Mouse (Mus musculus): ENCODE measurements around the gene Tmprss7.

Gene Tmprss7

DNA sequence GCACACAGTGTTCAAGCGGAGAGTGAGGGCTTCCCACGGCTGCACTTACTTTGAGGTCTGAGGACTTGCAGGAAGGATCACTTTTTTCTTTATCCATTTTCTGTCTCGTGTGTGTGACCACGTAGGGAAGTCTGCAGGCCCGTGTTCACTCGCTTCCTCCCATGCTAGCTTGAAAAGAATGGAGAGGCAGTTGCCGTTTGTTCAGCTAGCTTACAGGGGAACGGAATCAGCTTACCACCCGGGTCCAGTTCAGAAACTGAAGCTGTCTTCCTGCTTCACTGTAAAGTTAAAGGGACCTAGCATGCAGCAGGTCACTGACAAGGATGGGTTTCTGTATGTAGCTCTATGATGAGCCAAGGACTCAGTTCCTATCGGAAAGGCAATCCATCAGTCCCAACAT lies at the start of gene Tmprss7:
TSS of gene Tmprss7 (minus strand) at position 101 of the 400 bp plus-strand sequence.
- no peak for DNase-seq (ENCODE audit: low spot score)

DNA sequence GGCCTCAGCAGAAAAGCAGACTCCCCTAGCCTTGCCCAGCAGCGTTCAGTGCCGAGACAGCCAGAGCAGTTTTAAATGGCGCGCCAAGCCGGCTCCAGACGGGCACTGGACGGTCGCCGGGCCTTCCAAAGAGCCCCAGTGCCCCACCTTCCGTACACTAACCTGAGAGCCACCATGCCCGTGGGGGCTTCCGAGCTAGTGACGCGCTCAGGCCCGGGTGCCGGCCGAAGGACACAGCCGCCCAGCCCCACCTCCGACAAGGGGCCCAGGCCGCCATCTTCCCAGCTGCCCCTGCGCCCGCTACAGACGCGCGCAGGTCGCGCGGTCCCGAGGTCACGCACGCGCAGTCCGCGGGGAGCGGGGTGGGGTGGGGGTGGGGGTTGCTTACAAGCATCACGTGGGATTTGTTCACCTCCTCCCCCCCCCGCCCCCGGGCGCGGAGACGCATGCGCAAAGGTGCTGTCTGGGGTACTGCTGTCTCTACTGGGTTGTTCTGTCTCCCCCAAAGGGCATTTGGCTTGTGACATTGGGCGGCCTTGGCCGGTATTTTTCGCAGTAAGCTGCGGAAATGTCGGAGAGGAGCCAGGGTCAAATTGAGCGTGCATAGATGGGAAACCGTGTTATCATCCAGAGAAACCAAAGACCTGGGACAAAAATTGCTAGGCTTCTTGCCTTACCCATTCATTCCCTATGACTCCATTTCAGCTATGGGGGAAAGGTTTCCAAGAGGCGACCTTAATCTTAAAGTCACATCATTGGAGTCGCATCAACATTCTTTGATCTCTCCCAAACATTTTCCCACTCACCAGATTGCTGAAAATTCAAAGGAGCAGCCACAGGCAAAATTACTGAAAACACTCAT lies 49.4 kb upstream of the Tmprss7 start, which contains the start of gene Abhd10:
TSS of gene Abhd10 (minus strand) at position 341 of the 862 bp plus-strand sequence.
- peak; percentile 85 for DNase-seq (ENCODE audit: low spot score)

DNA sequence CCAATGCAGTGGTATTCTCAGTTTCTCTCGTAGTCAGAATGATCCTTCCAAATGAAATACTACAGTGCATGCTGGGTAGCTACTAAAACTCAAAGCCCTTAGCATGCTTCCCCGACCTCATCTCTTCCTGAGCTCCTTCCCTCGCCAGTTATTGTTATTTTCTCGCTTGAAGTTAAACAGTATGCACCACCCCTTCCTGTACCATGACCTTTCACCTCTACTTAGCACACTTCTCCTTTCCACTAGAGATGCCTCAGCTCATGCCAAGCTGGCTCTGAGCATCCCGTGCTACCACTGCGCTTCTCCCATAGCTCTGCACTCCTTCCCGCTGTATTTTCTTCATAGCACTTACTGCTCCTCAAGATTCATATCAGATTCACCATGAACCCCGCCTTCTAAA lies 44.4 kb upstream of the Tmprss7 start:
- DNase-seq (ENCODE audit: low spot score): no peak

DNA sequence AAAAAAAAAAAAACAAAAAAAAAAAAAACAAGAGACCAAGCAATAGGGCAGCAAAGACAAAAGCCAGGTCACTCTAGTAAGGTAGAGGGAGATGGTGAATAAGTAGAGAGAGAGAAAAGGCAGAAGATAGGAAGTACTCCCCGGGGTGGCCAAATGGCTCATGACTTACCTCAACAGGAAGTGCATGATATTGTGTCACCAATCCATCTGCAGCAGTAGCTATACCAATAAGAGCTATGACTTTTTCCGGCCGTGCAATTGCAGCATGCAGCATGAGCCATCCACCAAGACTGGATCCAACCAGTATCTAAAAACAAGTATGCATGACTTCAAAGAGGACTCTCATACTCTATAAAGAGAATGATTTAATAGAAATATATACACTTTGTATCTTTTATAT lies 43.3 kb upstream of the Tmprss7 start:
- no peak for DNase-seq (ENCODE audit: low spot score)

DNA sequence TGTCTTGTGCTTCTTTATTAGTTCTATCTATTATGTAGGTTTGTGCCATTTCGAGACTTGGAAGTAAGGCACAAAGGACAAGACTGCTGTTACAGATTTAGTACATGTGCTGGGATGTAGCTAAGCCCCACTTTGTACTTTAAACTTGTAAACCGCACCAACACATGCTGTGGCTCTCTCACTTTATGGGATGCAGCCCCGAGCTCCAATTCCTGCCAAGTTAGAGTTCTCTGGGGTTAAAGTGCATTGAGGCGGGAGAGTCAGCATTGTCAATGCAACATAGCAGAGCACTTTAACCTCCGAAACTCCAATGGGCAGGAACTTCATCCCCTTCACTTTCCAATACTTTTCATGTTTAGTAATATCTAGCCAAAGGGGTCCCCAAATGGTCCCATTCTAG lies 35.7 kb upstream of the Tmprss7 start:
- no peak for DNase-seq (ENCODE audit: low spot score)

DNA sequence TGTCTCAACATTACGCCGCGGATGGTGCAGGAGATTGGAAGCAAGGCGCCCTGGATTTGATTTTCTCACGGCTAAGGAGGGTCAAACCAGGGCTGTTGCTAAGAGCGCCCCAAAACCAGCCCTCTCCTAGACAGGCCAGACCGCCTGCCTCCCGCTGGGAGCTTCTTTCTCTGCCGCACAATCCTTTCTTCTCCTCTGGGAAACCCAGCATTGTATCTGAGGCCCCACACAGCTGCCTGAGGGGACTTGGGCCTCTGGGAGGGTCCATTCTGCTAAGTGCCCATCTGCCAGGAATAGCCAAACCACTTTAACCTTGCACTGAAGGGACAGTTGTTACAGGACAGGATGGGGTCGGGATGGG lies 31.3 kb upstream of the Tmprss7 start:
- peak; percentile 65 for DNase-seq (ENCODE audit: low spot score)

DNA sequence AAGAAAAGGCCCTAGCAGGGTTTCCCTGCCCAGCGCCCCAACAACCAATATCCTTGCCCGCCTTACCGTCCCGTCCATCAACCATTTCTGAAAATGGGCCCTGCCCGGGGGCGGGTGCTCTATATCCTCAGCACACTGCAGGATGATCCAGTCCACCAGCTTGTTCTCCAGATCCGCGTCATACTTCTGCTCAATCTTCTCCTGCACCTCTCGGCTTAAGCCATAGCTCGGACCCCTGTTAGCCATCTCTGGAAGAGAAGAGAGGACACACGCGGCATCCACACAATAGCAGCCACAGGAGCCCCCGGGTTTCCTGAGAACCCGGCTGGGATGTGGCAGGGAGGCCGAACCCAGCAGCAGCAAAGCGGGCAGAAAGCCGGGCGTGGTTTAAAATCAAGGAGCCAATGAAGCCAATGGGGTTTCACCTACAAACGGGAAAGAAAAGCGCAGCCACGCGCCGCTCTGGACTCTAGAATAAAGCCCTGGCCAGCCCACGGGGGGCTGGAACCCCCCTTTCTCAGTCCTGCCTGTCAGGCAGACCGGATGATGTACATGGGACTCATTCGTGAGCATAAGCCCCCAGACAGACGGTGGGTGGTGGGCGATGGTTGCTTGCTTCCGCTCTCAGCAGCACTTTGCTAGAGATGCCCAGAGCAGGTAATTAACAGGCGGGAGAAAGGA lies 30.7 kb upstream of the Tmprss7 start, which contains the start of gene Tagln3:
TSS of gene Tagln3 (minus strand) at position 548 of the 681 bp plus-strand sequence.
- DNase-seq (ENCODE audit: low spot score): peak; percentile 60

DNA sequence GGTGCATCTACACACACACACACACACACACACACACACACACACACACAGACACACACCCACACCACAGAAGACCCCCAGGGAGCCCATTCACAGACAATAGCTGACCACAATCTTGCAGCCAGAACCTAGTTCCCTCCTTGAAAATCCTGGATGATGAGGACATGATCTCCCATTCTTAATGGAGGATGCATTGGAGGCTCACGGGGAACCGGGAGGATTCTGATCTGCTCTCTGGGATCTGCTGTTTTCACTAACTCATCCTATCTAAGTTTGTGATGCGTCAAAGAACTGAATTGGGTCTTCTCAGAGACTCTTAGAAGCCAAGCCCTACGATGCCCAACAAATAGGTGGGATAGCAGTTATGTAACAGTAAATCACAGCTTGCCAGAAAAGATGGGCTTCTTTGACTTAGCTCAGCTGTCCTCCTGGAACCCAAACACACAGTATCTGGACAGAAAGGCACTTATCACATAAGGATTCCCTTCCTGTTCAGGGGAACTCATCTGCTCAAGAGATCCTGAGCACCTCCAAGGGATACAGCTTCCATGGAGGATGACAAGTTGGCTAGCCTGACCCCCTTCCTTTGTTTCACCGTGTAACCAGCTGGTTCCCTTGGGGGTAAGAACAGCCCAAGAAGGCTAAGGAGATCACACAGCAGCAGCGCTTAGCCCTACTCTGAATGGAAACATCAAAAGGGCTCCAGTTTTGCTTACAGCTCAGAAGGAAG lies 29.9 kb upstream of the Tmprss7 start:
- DNase-seq (ENCODE audit: low spot score): peak; percentile 15

DNA sequence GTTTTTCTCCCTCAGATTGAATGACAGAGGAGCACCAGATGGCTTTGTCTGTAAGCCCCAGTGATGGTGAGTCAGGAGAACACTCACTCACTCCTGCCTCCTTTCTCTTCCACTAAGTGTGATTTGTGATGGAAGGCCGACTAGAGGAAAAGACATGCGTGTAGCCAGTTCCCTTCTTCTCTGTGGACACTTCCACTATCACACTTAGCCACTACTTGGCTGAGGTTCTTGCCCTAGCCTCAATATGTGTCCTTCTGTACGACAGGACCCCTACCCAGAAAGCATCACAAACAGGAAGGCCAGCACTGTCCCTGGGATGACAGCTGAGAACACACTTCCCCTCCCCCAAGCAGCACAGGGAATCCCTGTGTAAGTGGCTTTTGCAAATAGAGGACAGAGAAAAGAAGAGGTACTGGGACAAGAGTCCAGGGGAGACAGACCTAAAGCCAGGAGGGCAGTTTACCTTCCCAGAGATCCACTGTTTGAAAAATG lies 29.0 kb upstream of the Tmprss7 start:
- DNase-seq (ENCODE audit: low spot score): peak; percentile 12

DNA sequence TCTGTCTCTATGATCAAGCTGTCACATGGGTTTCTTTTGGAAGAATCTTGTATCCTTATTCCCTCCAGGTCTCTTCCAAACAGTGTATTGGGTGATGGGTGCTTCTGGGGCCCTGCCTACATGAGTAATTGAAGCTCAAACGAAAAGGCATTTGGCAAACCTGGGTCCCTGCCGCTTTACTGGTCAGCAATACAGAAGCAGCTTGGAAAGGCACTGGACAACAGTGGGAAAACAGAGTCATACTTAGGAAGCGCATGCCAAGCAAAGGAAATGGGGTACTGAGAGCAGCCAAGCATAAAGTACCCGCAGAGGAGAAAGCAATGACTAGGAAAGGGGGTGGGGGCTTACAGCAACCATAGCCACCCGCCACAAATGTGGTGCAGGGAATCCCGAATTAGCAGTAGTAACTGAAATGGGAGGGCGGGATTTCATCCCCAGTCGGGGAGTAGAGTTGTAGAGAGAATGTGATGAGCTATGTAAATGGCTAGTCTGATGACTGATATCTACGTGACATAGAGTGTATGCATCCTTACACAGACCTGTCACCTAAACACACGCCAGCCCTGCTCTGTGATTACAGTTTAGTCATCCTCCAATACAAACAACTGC lies 26.7 kb upstream of the Tmprss7 start:
- DNase-seq (ENCODE audit: low spot score): no peak

DNA sequence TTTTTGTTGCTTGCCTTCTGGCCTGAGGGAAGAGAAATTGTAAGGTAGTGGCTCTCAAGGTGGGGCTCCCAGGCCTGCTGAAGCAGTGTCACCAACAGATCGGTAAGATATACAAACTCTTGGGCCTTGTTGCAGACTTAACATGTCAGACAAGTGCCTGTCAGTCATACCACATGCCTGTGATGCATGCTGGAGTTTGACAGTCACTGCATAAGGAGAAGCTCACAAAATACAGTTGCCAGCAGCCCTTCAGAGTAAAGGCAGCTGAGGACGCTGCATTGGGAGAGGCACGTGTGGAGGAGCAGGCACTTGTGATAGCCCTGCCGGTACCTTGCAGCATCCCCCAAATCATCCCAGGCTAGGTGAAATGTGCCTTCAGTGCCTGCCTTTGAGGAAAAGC lies 24.8 kb upstream of the Tmprss7 start:
- no peak for DNase-seq (ENCODE audit: low spot score)

DNA sequence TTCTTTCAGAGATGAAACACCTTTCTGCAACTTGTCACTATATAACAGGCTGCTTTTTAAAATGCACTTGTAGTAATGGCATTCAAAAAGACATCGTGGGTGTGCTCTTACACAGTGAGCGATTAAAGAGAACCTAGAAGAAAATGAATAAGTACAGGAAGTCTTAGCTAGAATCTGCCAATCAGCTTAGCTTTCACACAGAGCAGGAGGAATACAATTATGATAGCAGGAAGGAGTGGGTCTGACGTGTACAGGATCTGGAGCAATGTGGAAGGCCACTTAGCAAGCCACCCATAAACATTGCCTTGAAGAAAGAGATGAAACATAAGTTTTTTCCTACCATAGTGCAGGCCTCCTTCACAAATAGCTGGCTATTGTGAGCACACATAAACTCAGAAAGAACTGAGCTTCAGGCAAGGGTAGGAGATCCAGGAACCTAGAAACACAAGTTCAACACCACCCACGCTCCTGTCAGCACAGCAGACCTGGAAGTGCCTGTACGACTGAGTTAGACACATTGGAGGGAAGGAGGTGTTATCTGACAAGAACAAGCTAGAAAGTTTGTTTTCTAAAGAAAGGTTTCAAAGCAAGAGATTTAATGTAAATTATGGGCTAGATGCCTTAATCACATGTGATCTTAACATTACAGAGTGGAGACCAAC lies 21.2 kb upstream of the Tmprss7 start:
- DNase-seq (ENCODE audit: low spot score): no peak

DNA sequence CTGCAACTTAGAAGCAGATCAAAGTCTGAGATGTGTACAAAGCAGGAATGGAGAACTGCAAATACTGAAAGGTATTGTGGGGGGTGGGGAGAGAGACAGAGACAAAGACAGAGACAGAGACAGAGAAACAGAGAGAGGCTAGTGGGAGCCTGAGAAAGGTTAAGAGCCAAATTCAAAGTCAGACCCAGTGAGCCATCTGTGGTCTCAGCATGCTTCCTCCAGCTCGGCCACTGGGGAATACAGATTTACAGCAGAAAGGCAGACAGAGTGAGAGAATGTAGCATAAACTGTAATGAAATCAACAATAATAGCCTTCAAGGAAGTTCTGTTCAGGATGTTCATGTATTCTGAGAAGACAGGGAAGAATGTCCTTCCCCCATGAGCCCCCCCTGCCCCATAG lies 20.4 kb upstream of the Tmprss7 start:
- DNase-seq (ENCODE audit: low spot score): no peak

DNA sequence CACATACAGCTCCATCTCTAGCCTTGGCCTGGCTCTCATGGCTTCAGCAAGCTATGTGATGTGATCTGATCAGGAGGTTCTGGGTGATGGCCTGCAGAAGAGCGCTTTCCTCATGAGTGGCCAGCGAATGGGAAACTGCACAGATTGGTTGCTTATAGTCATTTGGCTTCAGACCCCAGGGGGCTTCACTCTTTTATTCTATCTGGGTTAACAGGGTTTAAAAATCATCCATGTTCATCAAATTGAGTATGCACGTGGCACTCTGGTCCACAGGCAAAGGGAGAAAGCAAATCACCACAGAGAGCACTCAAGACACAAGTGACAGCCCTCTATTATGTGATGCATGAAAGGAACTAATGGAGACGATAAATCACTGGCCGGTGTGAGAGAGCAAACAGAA lies 19.8 kb upstream of the Tmprss7 start:
- DNase-seq (ENCODE audit: low spot score): no peak

DNA sequence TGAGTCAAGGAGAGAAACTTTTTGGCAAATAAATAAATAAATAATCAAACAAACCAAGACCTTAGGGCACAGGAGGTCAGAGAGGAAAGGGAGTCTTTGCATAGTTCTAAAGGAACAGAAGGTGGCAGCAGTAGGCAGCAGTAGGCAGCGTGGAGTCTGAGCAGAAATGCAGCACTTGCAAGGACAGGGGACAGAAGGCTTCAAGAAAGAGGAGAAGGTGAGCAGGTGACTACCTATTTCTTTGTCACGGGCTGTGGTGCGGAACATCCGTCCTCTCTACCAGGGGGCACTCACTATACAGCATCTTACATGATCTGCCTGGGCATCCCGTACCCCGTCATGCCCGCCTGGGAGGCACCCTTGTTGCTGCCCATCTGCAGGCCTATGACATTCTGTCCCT lies 17.8 kb upstream of the Tmprss7 start:
- no peak for DNase-seq (ENCODE audit: low spot score)

DNA sequence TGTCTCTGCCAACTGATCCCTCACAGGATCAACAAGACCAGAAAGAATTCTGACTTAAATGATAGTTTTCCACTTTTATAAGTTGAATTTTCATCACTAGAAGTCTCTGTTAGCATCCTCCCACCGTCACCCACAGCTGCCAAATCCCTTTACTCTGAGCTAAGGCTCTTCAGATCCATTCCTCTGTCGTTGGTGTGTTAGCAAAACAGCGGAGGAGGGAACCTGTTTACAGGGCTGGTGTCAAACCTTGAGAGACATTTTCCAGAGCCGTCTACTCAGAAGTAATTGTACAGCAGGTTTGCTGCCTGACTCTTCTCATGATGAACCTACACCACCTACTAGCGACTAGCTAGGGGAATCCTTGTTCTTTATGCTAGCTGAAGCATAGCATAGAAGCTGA lies 5.8 kb upstream of the Tmprss7 start:
- no peak for DNase-seq (ENCODE audit: low spot score)

DNA sequence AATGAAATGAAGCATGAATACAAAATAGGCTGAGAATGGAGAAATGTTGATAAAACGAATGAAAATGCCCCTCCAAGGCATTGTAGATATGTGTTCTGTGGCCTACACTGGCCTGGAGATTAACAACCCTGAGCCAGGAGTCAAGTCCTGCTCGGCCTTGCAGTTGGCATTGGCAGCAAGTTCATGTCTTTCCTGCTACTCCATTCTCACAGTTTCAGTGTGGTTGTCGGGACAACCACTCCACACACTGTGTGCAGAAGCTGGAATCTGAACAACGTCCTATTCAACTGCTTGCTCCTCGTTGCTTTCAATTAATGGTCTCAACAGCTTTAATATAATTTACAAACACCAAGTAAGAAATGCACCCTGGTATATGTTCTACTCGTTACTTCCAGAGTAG lies 4.5 kb upstream of the Tmprss7 start:
- DNase-seq (ENCODE audit: low spot score): no peak

DNA sequence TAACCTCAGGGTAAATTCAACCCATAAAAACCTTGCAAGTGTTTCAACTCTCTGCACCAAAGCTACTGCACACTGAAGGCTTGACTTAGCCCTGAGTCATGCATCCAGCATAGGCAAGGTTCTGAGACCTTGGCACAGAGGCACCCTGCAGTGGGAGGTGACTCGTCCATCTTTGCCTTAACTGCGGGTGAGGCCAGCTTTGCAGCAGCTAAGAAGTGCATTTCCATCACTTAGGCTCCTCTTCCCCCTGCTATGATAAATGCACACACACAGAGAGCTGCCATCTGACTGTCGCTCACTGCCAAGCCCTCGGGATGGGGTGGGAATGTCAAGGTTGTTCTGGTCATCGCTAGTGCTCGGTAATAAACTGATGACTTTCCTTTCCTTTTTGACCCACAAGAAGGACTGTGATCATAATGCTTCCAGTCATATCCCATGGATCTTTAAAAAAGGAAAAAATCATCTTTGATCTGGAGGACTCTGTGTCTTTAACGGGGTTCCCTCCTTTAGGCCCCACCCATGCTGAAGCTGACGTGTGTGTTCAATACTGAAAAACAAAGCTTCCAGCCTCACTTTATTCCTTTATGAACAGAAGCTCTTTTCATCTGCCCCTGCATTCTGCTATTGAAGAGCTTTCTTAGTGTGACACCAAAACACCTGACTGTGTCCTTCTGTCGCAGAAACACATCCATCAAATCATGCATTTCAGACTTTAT lies 2.1 kb upstream of the Tmprss7 start:
- no peak for DNase-seq (ENCODE audit: low spot score)

DNA sequence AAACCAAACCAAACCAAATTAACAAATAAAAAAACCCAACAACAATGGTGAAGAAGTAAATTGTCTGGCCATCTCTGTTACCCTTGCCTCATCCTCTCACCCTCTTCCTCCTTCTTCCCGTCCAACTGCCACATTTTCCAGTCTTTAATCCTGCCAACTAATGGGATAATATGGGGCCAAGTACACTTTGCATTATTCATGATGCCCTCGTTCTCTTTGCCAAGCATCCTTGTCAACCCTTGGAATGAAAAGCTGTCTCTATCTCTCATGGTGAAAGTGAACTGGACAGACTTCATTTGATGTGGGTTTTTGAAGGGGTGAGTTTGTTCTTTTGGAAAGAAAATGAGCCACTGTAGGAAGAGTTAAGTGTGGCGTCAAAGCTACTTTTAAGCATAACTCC lies 607 bp downstream of the Tmprss7 start:
- no peak for DNase-seq (ENCODE audit: low spot score)

DNA sequence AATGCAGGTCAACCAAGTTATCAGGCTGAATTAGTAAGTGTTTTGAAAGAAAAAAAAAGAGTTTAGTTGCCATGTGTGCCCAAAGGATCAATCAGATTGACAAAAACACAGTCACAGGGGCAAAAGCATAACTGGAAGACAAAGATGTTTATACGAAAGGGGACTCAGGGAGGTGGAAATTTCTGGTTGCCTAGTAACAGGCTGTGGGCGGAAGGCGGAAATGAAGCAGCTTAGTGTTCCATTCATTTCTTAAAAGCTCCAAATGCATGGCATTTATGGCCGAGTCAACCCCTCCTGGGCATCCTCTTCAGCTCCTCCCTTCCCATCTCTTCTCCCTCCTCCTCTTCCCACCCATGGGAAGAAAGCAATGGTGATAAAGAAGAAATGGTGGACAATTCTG lies 3.3 kb downstream of the Tmprss7 start:
- DNase-seq (ENCODE audit: low spot score): no peak

DNA sequence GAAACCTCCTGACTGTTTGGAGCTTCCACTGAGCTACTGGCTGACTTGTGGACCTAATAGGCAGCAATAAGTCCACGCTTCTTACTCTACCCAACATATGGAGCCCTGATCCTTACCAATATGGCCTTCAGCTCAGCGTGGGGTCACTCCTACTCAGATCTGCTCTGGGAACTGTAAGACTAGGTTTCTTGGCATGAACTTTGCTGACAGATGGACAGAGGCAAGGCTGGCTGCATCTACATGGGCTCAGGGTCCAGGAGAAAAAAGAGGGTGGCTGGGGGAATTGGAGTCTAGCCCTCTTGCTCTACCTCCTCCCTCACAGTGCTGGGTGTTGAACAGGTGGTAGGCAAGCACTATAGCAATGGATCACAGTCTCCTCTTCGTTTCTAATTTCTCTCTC lies 6.6 kb downstream of the Tmprss7 start:
- DNase-seq (ENCODE audit: low spot score): no peak
